Mouse (Mus musculus) megakaryocyte progenitor cell, adult 5-6 weeks (primary cell): Measurements from ENCODE around the gene Jak3. TPM values are rescaled to one million over a fixed set of nuclear protein-coding genes. Genes with fewer than 3 reads are reported as not detected.

ENCODE experiments used
- ATAC-seq: replicated peaks from 2 replicates; pipeline ENCODE4 v1.8.0; 2016; ENCODE audit warnings: mild to moderate bottlenecking, moderate TSS enrichment, inconsistent platforms; ENCODE audit not compliant: poor library complexity
- total RNA-seq, 2 experiments: library from RNA; stranded (forward) in 1 of 2; stranded (reverse) in 1 of 2; fragments of 157-497, 149-512 nt in 1 of 2; fragments of 200-1000 nt in 1 of 2; gene quantifications; 2 replicates each; pipeline versions ENCODE4 v1.2.3 to v1.2.4; 2015 to 2017

Jak3 gene
- total RNA-seq, 2 experiments from 2014 or later: 9.3 to 9.9 TPM

GRCm38 (mm10) chr8:71660325-71661120, 15.6 kb upstream of the Jak3 start:
- peak; percentile 69 for ATAC-seq

GRCm38 (mm10) chr8:71665331-71666130, 10.6 kb upstream of the Jak3 start:
- peak; percentile 74 for ATAC-seq

DNA sequence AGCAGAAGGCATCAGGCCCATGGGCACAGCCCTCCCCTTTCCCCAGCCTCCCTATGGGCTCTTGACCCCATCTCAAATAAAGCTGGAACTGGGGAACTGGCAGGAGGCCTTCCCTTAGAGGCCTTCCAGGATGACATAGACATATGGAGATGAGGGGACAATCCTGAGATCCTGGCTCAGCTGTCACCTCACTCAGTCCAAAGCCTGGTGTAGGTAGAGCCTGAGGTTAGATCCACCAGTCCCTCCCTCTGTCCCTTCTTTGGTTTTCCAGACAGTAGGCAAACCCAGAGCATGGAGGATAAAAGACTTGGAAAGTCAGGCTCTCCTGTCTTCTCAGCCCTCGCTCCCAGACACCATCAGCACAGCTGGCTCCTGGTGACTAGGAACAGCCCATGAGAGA, 9.2 kb upstream of the Jak3 start:
- ATAC-seq: no peak

GRCm38 (mm10) chr8:71667256-71667655, 8.8 kb upstream of the Jak3 start:
- no peak for ATAC-seq

- ATAC-seq: peak; percentile 29
These were observed 7.7 kb upstream of the Jak3 start for GRCm38 (mm10) chr8:71668220-71668975.

DNA sequence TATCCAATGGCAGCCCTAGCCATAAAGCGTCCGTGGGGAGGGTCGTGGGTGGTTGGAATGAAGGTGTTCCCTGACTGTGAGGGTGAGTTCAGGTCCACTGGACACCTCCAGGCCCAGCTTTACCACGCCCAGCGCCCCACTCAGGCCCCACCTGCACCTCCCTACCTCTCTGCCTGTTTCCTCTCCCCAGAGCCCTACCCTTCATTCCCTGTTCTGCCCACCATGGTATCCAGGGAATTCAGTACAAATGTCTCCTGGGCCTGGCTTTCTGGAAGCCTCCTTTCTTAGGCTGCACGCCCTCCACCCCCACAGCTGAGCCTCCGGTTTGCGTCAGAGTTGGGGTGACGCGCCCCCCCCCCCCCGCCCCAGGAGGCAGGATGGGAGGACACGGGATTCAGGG, 5.9 kb upstream of the Jak3 start:
- ATAC-seq: no peak

DNA sequence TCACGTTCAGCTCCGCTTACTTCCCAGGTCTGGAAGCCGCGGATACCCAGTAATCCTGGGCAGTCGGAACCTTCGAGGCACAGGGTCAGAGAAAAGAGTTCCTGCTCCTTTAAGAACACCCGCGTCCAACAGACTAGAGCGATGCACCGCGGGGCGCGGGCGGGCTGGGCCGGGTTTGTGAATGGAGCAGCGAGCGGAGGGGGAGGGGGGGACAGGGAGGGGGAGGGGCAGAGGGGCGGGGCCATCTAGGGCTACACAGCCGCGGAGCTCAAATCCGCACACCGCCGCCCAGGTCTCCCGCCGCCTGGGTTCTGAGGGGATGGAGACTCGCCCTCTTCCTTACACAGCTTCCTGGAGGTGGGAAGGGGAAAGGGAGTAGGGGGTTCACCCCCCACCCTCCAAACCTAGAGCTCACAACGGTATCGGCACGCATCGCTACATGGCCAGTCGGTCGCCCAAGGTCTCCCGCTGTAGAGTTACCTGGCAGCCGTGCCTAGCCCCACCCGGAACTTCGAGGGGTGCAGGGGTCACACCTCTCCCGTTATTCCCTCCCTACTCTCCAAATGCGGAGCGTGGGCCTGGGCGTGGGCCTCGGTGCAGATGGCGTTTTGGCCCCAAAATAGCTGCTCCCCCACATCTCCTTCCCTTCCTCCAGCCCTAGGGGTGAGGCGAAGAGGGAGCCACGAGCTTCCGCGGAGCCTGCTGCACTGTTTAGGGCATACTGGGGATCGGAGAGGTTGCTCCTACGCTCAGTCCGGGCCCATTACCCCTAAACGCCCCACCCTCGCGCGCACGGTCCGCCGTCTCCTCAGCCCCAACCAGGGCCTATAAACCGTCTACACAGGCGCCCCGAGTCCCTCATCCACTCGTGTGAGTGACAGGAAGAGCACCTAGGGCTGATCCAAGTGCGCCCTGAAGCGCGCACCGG, 5.2 kb upstream of the Jak3 start:
- ATAC-seq: peak; percentile 10

DNA sequence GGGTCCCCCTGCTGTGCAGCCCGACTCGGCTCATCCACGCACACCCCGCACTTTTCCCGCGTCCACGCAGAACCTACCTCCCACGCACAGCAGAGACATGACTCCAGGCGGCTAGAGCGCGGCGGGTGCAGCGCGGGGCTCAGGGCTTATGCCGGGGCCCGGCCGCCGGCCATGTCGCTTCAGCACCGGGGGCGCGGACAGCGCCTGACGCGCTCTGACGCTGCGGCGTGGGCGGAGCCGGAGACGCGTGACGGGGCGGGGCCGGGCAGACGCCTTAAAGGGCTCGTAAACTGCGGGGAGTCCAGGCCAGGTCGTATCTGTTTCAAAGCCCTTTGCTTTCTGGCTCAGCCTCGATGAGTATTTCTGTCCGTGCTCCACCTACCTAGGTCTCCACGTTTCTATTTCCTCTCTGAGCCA, 4.5 kb upstream of the Jak3 start, which contains the start of gene Unc13a:
TSS of gene Unc13a (minus strand) at position 209 of the 417 bp plus-strand sequence.
- ATAC-seq: peak; percentile 79

- ATAC-seq: no peak
These were observed 3.8 kb upstream of the Jak3 start for GRCm38 (mm10) chr8:71672168-71672735.

DNA sequence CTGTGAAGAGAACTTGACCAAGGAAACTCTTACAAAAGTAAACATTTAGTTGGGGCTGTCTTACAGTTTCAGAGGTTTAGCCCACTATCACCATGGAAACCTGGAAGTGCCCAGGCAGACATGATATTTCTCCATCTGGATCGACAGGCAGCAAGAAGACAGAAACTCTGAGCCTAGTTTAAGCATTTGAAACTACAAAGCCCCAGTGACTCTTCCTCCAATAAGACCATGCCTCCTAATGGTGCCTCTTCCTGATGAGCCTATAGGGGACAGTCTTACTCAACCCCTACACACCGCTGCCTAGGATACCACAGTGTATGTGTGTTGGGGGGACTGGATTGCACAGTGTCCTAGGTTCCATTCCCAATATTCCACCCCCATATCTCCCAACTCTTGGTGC, 2.0 kb upstream of the Jak3 start:
- no peak for ATAC-seq

GRCm38 (mm10) chr8:71675456-71676019, 558 bp upstream of the Jak3 start:
- ATAC-seq: no peak

GRCm38 (mm10) chr8:71676803-71677202, 707 bp downstream of the Jak3 start:
- ATAC-seq: no peak

DNA sequence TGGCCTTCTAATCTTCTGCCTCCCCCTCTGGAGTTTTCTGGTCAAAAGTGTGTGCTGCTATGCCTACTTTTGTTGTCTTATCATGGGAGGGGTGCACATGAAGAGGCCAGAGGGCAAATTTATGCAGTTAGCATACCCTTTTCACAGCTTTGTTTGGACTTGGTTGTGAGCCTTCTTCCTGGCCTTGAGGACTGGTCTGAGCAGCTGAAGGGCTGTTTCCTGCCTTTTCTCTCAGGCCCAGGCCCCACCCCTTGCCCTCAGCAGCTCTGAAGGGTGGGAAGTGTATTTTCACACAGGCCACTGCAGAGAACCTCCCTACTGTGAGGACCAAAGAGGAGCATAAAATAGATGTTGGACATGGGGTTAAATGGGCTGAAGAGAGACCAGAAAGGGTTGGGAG, 1.5 kb downstream of the Jak3 start:
- no peak for ATAC-seq

GRCm38 (mm10) chr8:71678216-71678615, 2.1 kb downstream of the Jak3 start:
- no peak for ATAC-seq

DNA sequence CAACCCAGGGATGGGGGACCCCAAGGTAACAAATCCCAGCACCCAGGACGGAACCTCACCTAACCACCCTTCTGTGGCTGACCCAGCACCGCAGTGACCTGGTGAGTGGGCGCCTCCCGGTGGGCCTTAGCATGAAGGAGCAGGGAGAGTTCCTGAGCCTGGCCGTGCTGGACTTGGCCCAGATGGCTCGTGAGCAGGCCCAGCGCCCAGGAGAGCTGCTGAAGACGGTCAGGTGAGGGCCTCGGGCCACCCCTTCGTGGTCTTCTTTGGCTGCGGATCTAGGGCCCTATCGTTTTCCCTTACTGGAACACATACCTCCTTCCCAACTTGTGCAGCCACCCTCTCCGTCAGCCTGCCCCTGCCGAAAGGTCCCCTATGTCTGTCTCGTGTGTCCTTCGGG, 3.0 kb downstream of the Jak3 start:
- ATAC-seq: no peak

DNA sequence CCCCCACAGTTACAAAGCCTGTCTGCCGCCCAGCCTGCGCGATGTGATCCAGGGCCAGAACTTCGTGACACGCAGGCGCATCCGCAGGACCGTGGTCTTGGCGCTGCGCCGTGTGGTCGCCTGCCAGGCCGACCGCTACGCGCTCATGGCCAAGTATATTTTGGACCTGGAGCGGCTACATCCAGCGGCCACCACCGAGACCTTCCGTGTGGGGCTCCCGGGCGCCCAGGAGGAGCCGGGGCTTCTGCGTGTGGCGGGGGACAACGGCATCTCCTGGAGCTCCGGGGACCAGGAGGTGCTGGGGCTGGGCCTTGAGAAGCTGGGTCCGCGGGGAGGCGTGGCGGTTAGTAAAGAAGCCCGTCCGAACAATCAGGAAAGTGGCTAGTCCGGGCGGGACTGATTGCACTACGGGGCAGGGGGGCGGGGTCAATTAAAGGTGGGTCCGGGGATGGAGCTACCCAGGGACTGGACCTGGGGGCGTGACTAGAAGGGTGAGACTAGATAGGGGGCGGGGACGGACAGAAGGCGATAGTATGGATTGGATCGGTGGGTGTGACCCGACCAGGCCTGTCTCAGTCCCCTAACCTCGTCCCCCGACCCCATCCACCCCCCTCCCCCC, 3.6 kb downstream of the Jak3 start:
- ATAC-seq: no peak

GRCm38 (mm10) chr8:71680471-71680870, 4.4 kb downstream of the Jak3 start:
- no peak for ATAC-seq

GRCm38 (mm10) chr8:71681369-71681915, 5.3 kb downstream of the Jak3 start:
- ATAC-seq: no peak

- no peak for ATAC-seq
These were observed 6.7 kb downstream of the Jak3 start for GRCm38 (mm10) chr8:71682832-71683231.
